Mouse (Mus musculus): ENCODE data around the gene Olfr814. TPM values are rescaled to one million over a fixed set of nuclear protein-coding genes. Genes with fewer than 3 reads are reported as not detected.
"Not testable (repeated sequence)": the region's sequence is repeated elsewhere in the genome, so short reads cannot be mapped to it uniquely, and the experiment has no call there.

Olfr814 gene
- not detected in 2 replicates for polyA plus RNA-seq (2016; fragmentation: Nextera tagmentation; extraction: Ambion mirVana)

GRCm38 (mm10) chr10:129879751-129880150 is at the start of gene Olfr814:
Gene Olfr814, minus strand, starts transcription at chr10:129879851.
- not testable (repeated sequence) for H3K27ac ChIP-seq; H3K36me3 ChIP-seq; DNase-seq (ENCODE audit: low spot score); H3K4me1 ChIP-seq; H3K4me3 ChIP-seq; H3K9me3 ChIP-seq; H3K27me3 ChIP-seq (ENCODE audit: insufficient read depth, poor library complexity, severe bottlenecking)
- 70% methylated on average over 1 of the region's 1 CpGs for WGBS

DNA sequence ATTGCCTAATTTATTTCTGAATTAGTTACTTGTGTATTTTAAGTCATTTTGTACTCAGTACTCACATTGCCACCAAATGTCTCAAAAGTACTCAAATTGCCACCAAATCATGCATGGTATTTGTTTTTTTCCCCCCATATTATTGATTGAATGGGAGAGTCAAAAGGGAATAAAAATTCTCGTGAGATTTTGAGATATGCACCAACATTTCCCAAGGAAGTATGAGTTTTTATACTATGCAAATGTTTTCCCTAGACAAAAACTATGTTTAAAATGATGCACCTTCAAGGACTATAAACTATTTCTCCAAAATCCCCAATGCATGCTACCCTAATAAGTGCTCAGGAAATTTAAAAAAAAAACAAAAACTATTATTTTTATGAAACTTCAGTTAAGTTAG is 35.8 kb upstream of the Olfr814 start, which contains the start of gene Olfr816:
Gene Olfr816 (minus strand): TSS at position 101 of the 400 bp plus-strand sequence.
- H3K4me1 ChIP-seq = no peaks in the 10 kb centered on the region
- H3K27ac ChIP-seq = no peak within 1 kb of the TSS
- no peaks in the 10 kb centered on the region for H3K27me3 ChIP-seq (ENCODE audit: insufficient read depth, poor library complexity, severe bottlenecking)
- H3K4me3 ChIP-seq = no peak within 1 kb of the TSS
- no peak for DNase-seq (ENCODE audit: low spot score)
- no peaks in the 10 kb centered on the region for H3K9me3 ChIP-seq
- H3K36me3 ChIP-seq = no peaks in the 10 kb centered on the region
- WGBS = 50% methylated on average over 1 of the region's 1 CpGs

DNA sequence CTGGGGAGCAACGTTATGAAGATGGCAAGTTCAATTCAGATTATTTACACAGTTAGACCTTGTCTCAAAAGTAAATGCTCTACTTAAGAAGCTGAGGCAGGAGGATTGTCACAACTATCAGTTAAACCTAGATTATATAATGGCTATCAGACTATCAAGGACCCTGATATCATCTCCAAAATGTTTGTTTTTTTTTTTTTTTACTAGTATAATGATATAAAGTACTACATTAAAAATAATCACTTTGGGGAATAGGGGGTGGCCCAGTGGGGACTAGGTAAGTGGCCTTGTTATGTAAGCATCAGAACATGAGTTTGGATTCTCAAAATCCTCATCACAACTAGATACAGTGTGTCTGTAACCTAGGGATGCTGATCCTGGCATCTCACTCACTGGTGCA is 26.1 kb upstream of the Olfr814 start, which contains the start of gene Olfr815:
Gene Olfr815 (minus strand): TSS at position 101 of the 400 bp plus-strand sequence.
- H3K9me3 ChIP-seq; H3K36me3 ChIP-seq; H3K4me3 ChIP-seq; DNase-seq (ENCODE audit: low spot score); H3K27me3 ChIP-seq (ENCODE audit: insufficient read depth, poor library complexity, severe bottlenecking); H3K4me1 ChIP-seq; H3K27ac ChIP-seq: not testable (repeated sequence)
- WGBS = 53% methylated on average over 1 of the region's 1 CpGs

GRCm38 (mm10) chr10:129885934-129886333 is 6.3 kb upstream of the Olfr814 start:
- Histone ChIP-seq H3K36me3 (no peaks in the 10 kb centered on the region), H3K4me1 (no peaks in the 10 kb centered on the region), H3K27me3 (ENCODE audit: insufficient read depth, poor library complexity, severe bottlenecking) (no peaks in the 10 kb centered on the region), H3K9me3 (peaks cover 4% of the 10 kb centered on the region; the same call in 1 of the 2 replicates), H3K27ac (no peak overlapping the region), H3K4me3 (no peak overlapping the region)
- 89% methylated on average over 7 of the region's 7 CpGs for WGBS
- DNase-seq (ENCODE audit: low spot score) = no peak

DNA sequence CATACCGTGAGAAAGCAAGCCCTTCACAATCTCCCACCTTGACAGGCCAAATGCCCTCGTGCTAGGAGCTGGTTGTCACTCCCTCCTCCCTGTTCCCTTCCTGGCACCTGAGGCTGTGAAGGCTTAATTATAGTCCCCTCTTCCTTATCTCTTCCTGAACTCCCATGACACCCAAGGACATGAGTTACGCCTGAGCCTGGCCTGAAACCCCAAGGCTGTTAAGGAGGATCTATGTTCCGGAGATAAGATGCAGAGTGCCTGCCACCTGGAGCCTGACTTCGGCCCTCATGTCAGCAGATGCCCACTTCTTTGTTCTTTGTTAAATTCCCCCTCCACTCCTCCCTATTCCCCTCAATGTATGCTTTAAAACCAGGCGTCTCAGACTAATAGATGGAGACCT is 5.8 kb upstream of the Olfr814 start:
- not testable (repeated sequence) for H3K27ac ChIP-seq; DNase-seq (ENCODE audit: low spot score); H3K36me3 ChIP-seq; H3K9me3 ChIP-seq; H3K4me3 ChIP-seq; H3K27me3 ChIP-seq (ENCODE audit: insufficient read depth, poor library complexity, severe bottlenecking); H3K4me1 ChIP-seq
- WGBS = 51% methylated on average over 6 of the region's 6 CpGs

DNA sequence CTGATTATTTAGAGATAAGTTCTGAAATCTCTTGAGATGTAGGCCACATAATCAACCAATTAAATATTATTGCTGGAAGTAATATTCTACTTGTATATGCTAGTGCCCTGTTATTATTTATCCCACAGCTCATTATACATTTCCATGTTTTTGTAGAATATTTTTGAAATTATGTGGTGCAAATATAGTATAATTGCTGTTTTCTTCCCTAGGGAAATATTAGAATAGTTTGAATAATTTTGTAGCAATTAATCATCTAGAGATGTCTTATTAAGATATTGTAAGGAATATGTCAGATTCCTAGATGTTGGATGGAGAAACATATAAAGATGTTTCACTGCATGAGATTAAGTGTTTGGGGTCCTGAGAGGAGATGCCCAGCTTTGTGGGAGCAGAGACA is 24.6 kb downstream of the Olfr814 start, which contains the start of gene Olfr813:
Gene Olfr813 (plus strand): TSS at position 301 of the 400 bp plus-strand sequence.
- no peaks in the 10 kb centered on the region for H3K27me3 ChIP-seq (ENCODE audit: insufficient read depth, poor library complexity, severe bottlenecking)
- H3K4me3 ChIP-seq = no peak within 1 kb of the TSS
- H3K4me1 ChIP-seq = no peaks in the 10 kb centered on the region
- H3K36me3 ChIP-seq = no peaks in the 10 kb centered on the region
- no peak within 1 kb of the TSS for H3K27ac ChIP-seq
- no peak for DNase-seq (ENCODE audit: low spot score)
- no peaks in the 10 kb centered on the region for H3K9me3 ChIP-seq

GRCm38 (mm10) chr10:129847343-129847742 is 32.3 kb downstream of the Olfr814 start:
- Histone ChIP-seq H3K27me3 (ENCODE audit: insufficient read depth, poor library complexity, severe bottlenecking) (no peaks in the 10 kb centered on the region), H3K9me3 (no peaks in the 10 kb centered on the region), H3K27ac (no peak overlapping the region), H3K4me1 (no peaks in the 10 kb centered on the region), H3K4me3 (no peak overlapping the region), H3K36me3 (no peaks in the 10 kb centered on the region)
- DNase-seq (ENCODE audit: low spot score) = no peak
- WGBS = 70% methylated on average over 1 of the region's 1 CpGs

DNA sequence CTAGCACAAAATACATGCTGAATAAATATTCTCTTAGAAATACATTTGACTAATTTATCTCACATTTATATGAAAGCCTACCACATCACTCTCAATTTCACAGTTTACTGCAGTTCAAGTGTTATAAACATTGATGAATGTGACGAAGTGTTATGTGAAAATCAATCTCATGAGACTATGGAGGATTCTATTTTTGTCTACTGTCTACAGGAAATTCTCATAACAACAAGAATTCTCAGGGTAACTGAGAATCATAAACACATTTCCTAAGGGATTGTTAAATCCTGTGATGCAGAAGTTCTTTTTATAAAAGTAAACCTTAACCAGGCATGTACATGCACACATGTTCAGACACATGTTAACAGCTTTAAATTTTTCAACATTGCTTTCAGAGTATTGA is 33.7 kb downstream of the Olfr814 start, which contains the start of gene Olfr812:
Gene Olfr812 (minus strand): TSS at position 101 of the 400 bp plus-strand sequence.
- Histone ChIP-seq H3K27me3 (ENCODE audit: insufficient read depth, poor library complexity, severe bottlenecking) (no peaks in the 10 kb centered on the region), H3K4me1 (no peaks in the 10 kb centered on the region), H3K27ac (no peak within 1 kb of the TSS), H3K36me3 (no peaks in the 10 kb centered on the region), H3K4me3 (no peak within 1 kb of the TSS), H3K9me3 (no peaks in the 10 kb centered on the region)
- DNase-seq (ENCODE audit: low spot score) = no peak
- WGBS = 78% methylated on average over 1 of the region's 1 CpGs

Other genes with a start within 250 kb of the Olfr814 start
- not detected in 2 replicates for gene Olfr799, start 242.4 kb downstream of the Olfr814 start, polyA plus RNA-seq (2016; fragmentation: Nextera tagmentation; extraction: Ambion mirVana)
- gene Olfr800, start 222.2 kb downstream of the Olfr814 start, polyA plus RNA-seq (2016; fragmentation: Nextera tagmentation; extraction: Ambion mirVana) = not detected in 2 replicates
- not detected in 2 replicates for gene Olfr801, start 206.0 kb downstream of the Olfr814 start, polyA plus RNA-seq (2016; fragmentation: Nextera tagmentation; extraction: Ambion mirVana)
- gene Olfr802, start 191.7 kb downstream of the Olfr814 start, polyA plus RNA-seq (2016; fragmentation: Nextera tagmentation; extraction: Ambion mirVana) = not detected in 2 replicates
- not detected in 2 replicates for gene Olfr803, start 185.6 kb downstream of the Olfr814 start, polyA plus RNA-seq (2016; fragmentation: Nextera tagmentation; extraction: Ambion mirVana)
- gene Olfr804, start 176.6 kb downstream of the Olfr814 start, polyA plus RNA-seq (2016; fragmentation: Nextera tagmentation; extraction: Ambion mirVana) = not detected in 2 replicates
- not detected in 2 replicates for gene Olfr805, start 150.5 kb downstream of the Olfr814 start, polyA plus RNA-seq (2016; fragmentation: Nextera tagmentation; extraction: Ambion mirVana)
- gene Olfr806, start 137.9 kb downstream of the Olfr814 start, polyA plus RNA-seq (2016; fragmentation: Nextera tagmentation; extraction: Ambion mirVana) = not detected in 2 replicates
- gene Olfr807, start 122.1 kb downstream of the Olfr814 start, polyA plus RNA-seq (2016; fragmentation: Nextera tagmentation; extraction: Ambion mirVana) = not detected in 2 replicates
- not detected in 2 replicates for gene Olfr808, start 114.4 kb downstream of the Olfr814 start, polyA plus RNA-seq (2016; fragmentation: Nextera tagmentation; extraction: Ambion mirVana)
- not detected in 2 replicates for gene Olfr809, start 105.2 kb downstream of the Olfr814 start, polyA plus RNA-seq (2016; fragmentation: Nextera tagmentation; extraction: Ambion mirVana)
- not detected in 2 replicates for gene Olfr810, start 84.9 kb downstream of the Olfr814 start, polyA plus RNA-seq (2016; fragmentation: Nextera tagmentation; extraction: Ambion mirVana)
- gene Olfr811, start 75.5 kb downstream of the Olfr814 start, polyA plus RNA-seq (2016; fragmentation: Nextera tagmentation; extraction: Ambion mirVana) = not detected in 2 replicates
- gene Olfr812, start 33.8 kb downstream of the Olfr814 start, polyA plus RNA-seq (2016; fragmentation: Nextera tagmentation; extraction: Ambion mirVana) = not detected in 2 replicates
- gene Olfr813, start 24.5 kb downstream of the Olfr814 start, polyA plus RNA-seq (2016; fragmentation: Nextera tagmentation; extraction: Ambion mirVana) = not detected in 2 replicates
- not detected in 2 replicates for gene Olfr815, start 26.0 kb upstream of the Olfr814 start, polyA plus RNA-seq (2016; fragmentation: Nextera tagmentation; extraction: Ambion mirVana)
- gene Olfr816, start 35.7 kb upstream of the Olfr814 start, polyA plus RNA-seq (2016; fragmentation: Nextera tagmentation; extraction: Ambion mirVana) = not detected in 2 replicates
- gene Olfr818, start 69.2 kb upstream of the Olfr814 start, polyA plus RNA-seq (2016; fragmentation: Nextera tagmentation; extraction: Ambion mirVana) = not detected in 2 replicates
- not detected in 2 replicates for gene Olfr819, start 87.4 kb upstream of the Olfr814 start, polyA plus RNA-seq (2016; fragmentation: Nextera tagmentation; extraction: Ambion mirVana)
- gene Olfr247, start 96.3 kb upstream of the Olfr814 start, polyA plus RNA-seq (2016; fragmentation: Nextera tagmentation; extraction: Ambion mirVana) = not detected in 2 replicates
- not detected in 2 replicates for gene Gm10310, start 105.2 kb upstream of the Olfr814 start, polyA plus RNA-seq (2016; fragmentation: Nextera tagmentation; extraction: Ambion mirVana)
- gene Olfr820, start 132.8 kb upstream of the Olfr814 start, polyA plus RNA-seq (2016; fragmentation: Nextera tagmentation; extraction: Ambion mirVana) = not detected in 2 replicates
- gene Olfr821, start 150.5 kb upstream of the Olfr814 start, polyA plus RNA-seq (2016; fragmentation: Nextera tagmentation; extraction: Ambion mirVana) = not detected in 2 replicates
- not detected in 2 replicates for gene Olfr822, start 191.4 kb upstream of the Olfr814 start, polyA plus RNA-seq (2016; fragmentation: Nextera tagmentation; extraction: Ambion mirVana)
- gene Olfr823, start 235.5 kb upstream of the Olfr814 start, polyA plus RNA-seq (2016; fragmentation: Nextera tagmentation; extraction: Ambion mirVana) = not detected in 2 replicates

Data from heart, embryonic 10.5 days (tissue).